Mouse (Mus musculus): ENCODE results near the gene Fut9. TPM values are rescaled to one million over a fixed set of nuclear protein-coding genes. Genes with fewer than 3 reads are reported as not detected.

Gene Fut9
- polyA plus RNA-seq (2014; fragmentation: Nextera tagmentation; extraction: Ambion mirVana): 0.06 and 0.09 TPM in 2 replicates

DNA sequence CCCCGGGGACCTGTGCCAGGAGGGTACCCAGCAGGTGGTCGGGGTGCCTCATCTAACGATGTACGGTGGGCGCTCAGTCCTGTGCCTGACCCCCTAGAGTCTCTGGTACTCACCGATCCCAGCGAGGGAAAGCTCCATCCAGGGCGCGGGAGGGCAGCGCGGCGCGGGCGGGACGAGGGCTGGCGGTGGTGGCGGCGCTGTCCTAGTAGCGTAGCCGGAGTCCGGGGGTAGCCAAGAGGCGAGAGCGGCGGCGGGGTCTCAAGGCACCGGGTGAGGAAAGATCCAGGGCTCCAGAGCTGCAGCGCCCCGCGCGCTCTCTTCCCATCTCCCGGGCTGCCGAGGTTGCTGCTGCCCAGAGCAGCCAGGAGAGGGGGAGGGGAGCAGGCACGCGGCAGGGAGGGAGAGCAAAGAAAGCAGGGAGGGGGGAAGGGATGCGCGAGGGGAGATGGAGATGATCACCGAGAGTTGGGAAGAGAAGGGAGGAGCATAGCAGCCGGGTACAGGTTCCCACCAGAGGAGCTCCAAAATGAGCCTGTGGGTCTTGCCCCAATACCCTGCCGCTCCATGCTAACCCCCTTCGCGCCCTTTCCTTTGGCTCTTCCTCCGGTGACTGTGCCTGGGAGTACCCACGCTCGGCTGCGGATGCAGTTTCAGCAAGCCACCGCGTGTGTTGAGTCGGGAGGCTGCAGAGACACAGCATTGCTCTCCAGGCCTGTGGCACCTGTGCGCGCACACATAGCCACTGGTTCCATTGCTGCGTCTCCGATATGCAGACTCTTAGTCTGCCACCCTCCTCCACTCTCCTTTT is at the start of gene Fut9:
Fut9 (minus strand) TSS at position 769 of the 808 bp plus-strand sequence.
- peak within 1 kb of the TSS; percentile 56 for H3K4me3 ChIP-seq (ENCODE audit: low read depth, low read length)
- H3K36me3 ChIP-seq (ENCODE audit: control insufficient read depth, insufficient read depth, low read length): no peaks in the 10 kb centered on the region
- H3K27me3 ChIP-seq (ENCODE audit: control insufficient read depth, insufficient read depth, low read length): peaks cover 13% of the 10 kb centered on the region; the same call in 1 of the 2 replicates
- no peaks in the 10 kb centered on the region for H3K4me1 ChIP-seq (ENCODE audit: control insufficient read depth, insufficient read depth, low read length)
- H3K4me2 ChIP-seq: peak within 1 kb of the TSS; percentile 94
- no peaks in the 10 kb centered on the region for H3K9me3 ChIP-seq (replicated peaks; ENCODE audit: control insufficient read depth, low read length)
- ATAC-seq (replicated peaks; ENCODE audit: insufficient number of reproducible peaks, low FRiP score, low TSS enrichment): peak; percentile 63
- H3K9ac ChIP-seq (ENCODE audit: low read depth, low read length): no peak within 1 kb of the TSS
- H3K27ac ChIP-seq (ENCODE audit: low read depth, low read length): no peak within 1 kb of the TSS
- under 1% methylated on average over 48 of the region's 52 CpGs for WGBS (ENCODE audit: insufficient replicate concordance)

DNA sequence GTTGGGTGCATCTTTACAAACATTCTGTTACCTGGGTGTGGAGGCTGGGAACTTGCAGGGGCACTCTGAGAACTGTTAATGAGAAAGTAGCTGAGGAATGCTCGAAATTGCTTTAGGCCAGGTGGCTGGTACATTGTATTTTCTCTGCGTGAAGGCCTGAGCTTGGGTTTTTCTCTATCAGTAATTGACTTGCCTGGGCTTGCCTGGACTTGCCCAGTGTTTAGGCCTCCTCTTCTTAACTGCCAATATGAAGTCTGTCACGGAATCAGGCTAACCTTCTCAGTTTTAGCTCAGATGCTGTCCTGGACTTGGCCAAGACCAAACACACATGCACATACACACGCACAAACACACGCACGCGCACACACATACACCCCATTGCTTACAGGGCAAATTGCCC is 15.7 kb upstream of the Fut9 start:
- Histone ChIP-seq H3K27me3 (ENCODE audit: control insufficient read depth, insufficient read depth, low read length) (no peaks in the 10 kb centered on the region), H3K36me3 (ENCODE audit: control insufficient read depth, insufficient read depth, low read length) (no peaks in the 10 kb centered on the region), H3K9ac (ENCODE audit: low read depth, low read length) (no peak overlapping the region), H3K4me3 (ENCODE audit: low read depth, low read length) (no peak overlapping the region), H3K4me2 (no peak overlapping the region), H3K27ac (ENCODE audit: low read depth, low read length) (no peak overlapping the region), H3K9me3 (replicated peaks; ENCODE audit: control insufficient read depth, low read length) (no peaks in the 10 kb centered on the region), H3K4me1 (ENCODE audit: control insufficient read depth, insufficient read depth, low read length) (no peaks in the 10 kb centered on the region)
- WGBS (ENCODE audit: insufficient replicate concordance): 87% methylated on average over 7 of the region's 7 CpGs
- no peak for ATAC-seq (replicated peaks; ENCODE audit: insufficient number of reproducible peaks, low FRiP score, low TSS enrichment)

GRCm38 (mm10) chr4:25813340-25813739 is 13.3 kb upstream of the Fut9 start:
- Histone ChIP-seq H3K36me3 (ENCODE audit: control insufficient read depth, insufficient read depth, low read length) (no peaks in the 10 kb centered on the region), H3K9me3 (replicated peaks; ENCODE audit: control insufficient read depth, low read length) (no peaks in the 10 kb centered on the region), H3K27me3 (ENCODE audit: control insufficient read depth, insufficient read depth, low read length) (no peaks in the 10 kb centered on the region), H3K4me1 (ENCODE audit: control insufficient read depth, insufficient read depth, low read length) (no peaks in the 10 kb centered on the region), H3K9ac (ENCODE audit: low read depth, low read length) (no peak overlapping the region), H3K4me3 (ENCODE audit: low read depth, low read length) (no peak overlapping the region), H3K4me2 (no peak overlapping the region), H3K27ac (ENCODE audit: low read depth, low read length) (no peak overlapping the region)
- ATAC-seq (replicated peaks; ENCODE audit: insufficient number of reproducible peaks, low FRiP score, low TSS enrichment): no peak
- WGBS (ENCODE audit: insufficient replicate concordance): 77% methylated on average over 1 of the region's 1 CpGs

GRCm38 (mm10) chr4:25810058-25810457 is 10.0 kb upstream of the Fut9 start:
- no peak for ATAC-seq (replicated peaks; ENCODE audit: insufficient number of reproducible peaks, low FRiP score, low TSS enrichment)
- no peaks in the 10 kb centered on the region for H3K27me3 ChIP-seq (ENCODE audit: control insufficient read depth, insufficient read depth, low read length)
- H3K4me2 ChIP-seq: no peak overlapping the region
- no peaks in the 10 kb centered on the region for H3K4me1 ChIP-seq (ENCODE audit: control insufficient read depth, insufficient read depth, low read length)
- no peak overlapping the region for H3K4me3 ChIP-seq (ENCODE audit: low read depth, low read length)
- H3K36me3 ChIP-seq (ENCODE audit: control insufficient read depth, insufficient read depth, low read length): no peaks in the 10 kb centered on the region
- H3K9me3 ChIP-seq (replicated peaks; ENCODE audit: control insufficient read depth, low read length): no peaks in the 10 kb centered on the region
- H3K9ac ChIP-seq (ENCODE audit: low read depth, low read length): no peak overlapping the region
- no peak overlapping the region for H3K27ac ChIP-seq (ENCODE audit: low read depth, low read length)
- 76% methylated on average over 1 of the region's 1 CpGs for WGBS (ENCODE audit: insufficient replicate concordance)

DNA sequence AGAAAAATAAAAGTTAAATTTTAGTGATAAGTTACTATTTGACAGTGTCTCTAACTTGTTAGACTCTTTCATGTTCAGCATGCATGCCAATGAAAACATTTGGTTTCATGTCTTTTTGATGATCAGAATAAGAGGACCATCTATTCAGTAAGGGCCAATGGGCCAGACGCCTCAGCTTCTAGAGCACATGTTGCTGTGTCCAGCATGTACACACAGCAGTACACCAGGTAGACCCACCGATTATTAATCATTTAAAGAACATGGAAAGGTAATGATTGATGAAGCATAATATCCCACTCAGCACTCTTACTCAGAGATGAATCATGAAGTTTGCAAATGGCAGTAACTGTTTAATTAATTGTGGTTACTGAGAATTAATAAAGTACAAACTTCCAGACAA is 1.7 kb upstream of the Fut9 start:
- Histone ChIP-seq H3K27me3 (ENCODE audit: control insufficient read depth, insufficient read depth, low read length) (peaks cover 13% of the 10 kb centered on the region; the same call in 1 of the 2 replicates), H3K9ac (ENCODE audit: low read depth, low read length) (no peak overlapping the region), H3K27ac (ENCODE audit: low read depth, low read length) (no peak overlapping the region), H3K9me3 (replicated peaks; ENCODE audit: control insufficient read depth, low read length) (no peaks in the 10 kb centered on the region), H3K4me2 (no peak overlapping the region), H3K4me1 (ENCODE audit: control insufficient read depth, insufficient read depth, low read length) (no peaks in the 10 kb centered on the region), H3K4me3 (ENCODE audit: low read depth, low read length) (no peak overlapping the region), H3K36me3 (ENCODE audit: control insufficient read depth, insufficient read depth, low read length) (no peaks in the 10 kb centered on the region)
- WGBS (ENCODE audit: insufficient replicate concordance): 87% methylated on average over 2 of the region's 2 CpGs
- ATAC-seq (replicated peaks; ENCODE audit: insufficient number of reproducible peaks, low FRiP score, low TSS enrichment): no peak

GRCm38 (mm10) chr4:25800284-25800616 is 206 bp upstream of the Fut9 start:
- ATAC-seq (replicated peaks; ENCODE audit: insufficient number of reproducible peaks, low FRiP score, low TSS enrichment): no peak
- Histone ChIP-seq H3K4me2 (peak overlapping the region; percentile 94), H3K36me3 (ENCODE audit: control insufficient read depth, insufficient read depth, low read length) (no peaks in the 10 kb centered on the region), H3K9me3 (replicated peaks; ENCODE audit: control insufficient read depth, low read length) (no peaks in the 10 kb centered on the region), H3K9ac (ENCODE audit: low read depth, low read length) (no peak overlapping the region), H3K4me3 (ENCODE audit: low read depth, low read length) (peak overlapping the region; percentile 56), H3K27me3 (ENCODE audit: control insufficient read depth, insufficient read depth, low read length) (peaks cover 13% of the 10 kb centered on the region; the same call in 1 of the 2 replicates), H3K27ac (ENCODE audit: low read depth, low read length) (no peak overlapping the region), H3K4me1 (ENCODE audit: control insufficient read depth, insufficient read depth, low read length) (no peaks in the 10 kb centered on the region)
- WGBS (ENCODE audit: insufficient replicate concordance): 1% methylated on average over 5 of the region's 5 CpGs

- Histone ChIP-seq H3K9me3 (replicated peaks; ENCODE audit: control insufficient read depth, low read length) (no peaks in the 10 kb centered on the region), H3K4me1 (ENCODE audit: control insufficient read depth, insufficient read depth, low read length) (no peaks in the 10 kb centered on the region), H3K4me2 (peak overlapping the region; percentile 94), H3K27me3 (ENCODE audit: control insufficient read depth, insufficient read depth, low read length) (peaks cover 13% of the 10 kb centered on the region; the same call in 1 of the 2 replicates), H3K36me3 (ENCODE audit: control insufficient read depth, insufficient read depth, low read length) (no peaks in the 10 kb centered on the region), H3K4me3 (ENCODE audit: low read depth, low read length) (peak overlapping the region; percentile 56), H3K27ac (ENCODE audit: low read depth, low read length) (no peak overlapping the region), H3K9ac (ENCODE audit: low read depth, low read length) (no peak overlapping the region)
- 0 out of 2 replicates have a peak, but pooled peaks have one; percentile 26 for ATAC-seq (replicated peaks; ENCODE audit: insufficient number of reproducible peaks, low FRiP score, low TSS enrichment)
- under 1% methylated on average over 7 of the region's 7 CpGs for WGBS (ENCODE audit: insufficient replicate concordance)
Observed at GRCm38 (mm10) chr4:25799051-25799475, 981 bp downstream of the Fut9 start.

DNA sequence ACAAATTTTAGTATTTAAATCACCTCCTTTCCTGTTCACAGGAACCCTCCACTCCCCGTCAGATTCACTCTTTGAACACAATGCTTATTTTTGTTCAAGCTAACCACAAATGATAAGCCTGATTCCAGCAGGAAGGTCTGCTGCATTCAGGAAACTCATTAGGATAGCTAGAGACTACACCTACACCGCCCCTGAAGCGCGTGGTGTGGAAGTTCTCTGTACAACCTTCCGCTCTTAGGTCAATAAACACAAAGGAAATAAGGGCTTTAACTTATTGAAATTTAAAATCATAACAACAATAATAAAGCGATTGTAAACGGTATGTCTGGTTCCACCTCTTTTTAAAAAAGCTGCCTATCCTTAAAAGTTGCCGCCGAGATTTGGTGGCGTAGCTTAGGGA is 1.6 kb downstream of the Fut9 start:
- no peak overlapping the region for H3K4me2 ChIP-seq
- no peak overlapping the region for H3K27ac ChIP-seq (ENCODE audit: low read depth, low read length)
- H3K27me3 ChIP-seq (ENCODE audit: control insufficient read depth, insufficient read depth, low read length): peaks cover 13% of the 10 kb centered on the region; the same call in 1 of the 2 replicates
- no peak for ATAC-seq (replicated peaks; ENCODE audit: insufficient number of reproducible peaks, low FRiP score, low TSS enrichment)
- H3K9ac ChIP-seq (ENCODE audit: low read depth, low read length): no peak overlapping the region
- H3K4me1 ChIP-seq (ENCODE audit: control insufficient read depth, insufficient read depth, low read length): no peaks in the 10 kb centered on the region
- no peaks in the 10 kb centered on the region for H3K9me3 ChIP-seq (replicated peaks; ENCODE audit: control insufficient read depth, low read length)
- no peak overlapping the region for H3K4me3 ChIP-seq (ENCODE audit: low read depth, low read length)
- 18% methylated on average over 10 of the region's 10 CpGs for WGBS (ENCODE audit: insufficient replicate concordance)
- H3K36me3 ChIP-seq (ENCODE audit: control insufficient read depth, insufficient read depth, low read length): no peaks in the 10 kb centered on the region

DNA sequence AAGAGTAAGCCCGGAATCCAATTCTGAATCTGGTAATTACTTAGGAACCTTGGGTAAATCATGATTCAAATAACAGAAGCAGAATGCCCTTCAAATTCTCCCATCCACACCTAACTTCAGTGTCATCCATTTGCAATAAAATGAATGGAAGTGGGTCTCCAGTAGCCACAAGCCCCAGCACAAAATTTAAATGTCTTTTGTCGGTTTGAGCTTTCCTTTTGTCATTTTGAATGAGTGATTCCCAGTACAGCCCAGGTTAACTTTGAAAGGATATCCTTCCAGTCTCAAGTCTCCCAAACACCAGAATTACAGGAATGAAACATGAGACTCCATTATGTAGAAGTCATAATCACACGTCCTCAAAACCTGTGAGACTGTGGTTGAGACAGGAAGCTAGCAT is 3.9 kb downstream of the Fut9 start:
- Histone ChIP-seq H3K4me2 (no peak overlapping the region), H3K36me3 (ENCODE audit: control insufficient read depth, insufficient read depth, low read length) (no peaks in the 10 kb centered on the region), H3K9me3 (replicated peaks; ENCODE audit: control insufficient read depth, low read length) (no peaks in the 10 kb centered on the region), H3K4me1 (ENCODE audit: control insufficient read depth, insufficient read depth, low read length) (no peaks in the 10 kb centered on the region), H3K9ac (ENCODE audit: low read depth, low read length) (no peak overlapping the region), H3K27ac (ENCODE audit: low read depth, low read length) (no peak overlapping the region), H3K4me3 (ENCODE audit: low read depth, low read length) (no peak overlapping the region), H3K27me3 (ENCODE audit: control insufficient read depth, insufficient read depth, low read length) (peaks cover 13% of the 10 kb centered on the region; the same call in 1 of the 2 replicates)
- no peak for ATAC-seq (replicated peaks; ENCODE audit: insufficient number of reproducible peaks, low FRiP score, low TSS enrichment)
- 46% methylated on average over 3 of the region's 3 CpGs for WGBS (ENCODE audit: insufficient replicate concordance)

All from heart, embryonic 11.5 days (tissue).